Comparison of ENCODE assay signal across 28 mouse cellular contexts in the genomic region with DNA sequence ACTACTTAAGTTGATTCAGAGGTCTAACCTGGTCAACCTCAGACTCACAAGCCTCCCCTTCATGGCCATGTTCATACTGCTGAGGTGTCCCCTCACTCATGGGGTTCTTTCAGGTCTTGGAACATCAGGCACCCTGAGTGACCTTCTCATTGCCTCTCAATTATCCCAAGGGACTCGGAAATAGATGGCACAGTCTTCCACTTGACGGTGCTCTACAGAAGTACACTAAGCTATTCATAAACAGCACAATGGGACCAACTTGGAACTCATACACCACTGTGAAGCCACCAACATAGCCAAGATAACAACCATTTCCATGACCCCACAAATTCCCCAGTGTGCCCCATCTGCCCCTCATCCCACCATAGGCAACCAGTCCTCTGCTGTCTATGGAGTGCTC.
"Had no signal": no experiment of that assay in that cellular context is flagged by ENCODE, and none has a peak within 500 bp of the region (broad histone marks: within the 10 kb centered on the region; RNA-seq: fewer than 3 reads in every experiment).

No protein-coding gene starts in this region.

- H3K9me3 ChIP-seq: embryonic facial prominence, embryonic 10.5 days; embryonic facial prominence, embryonic 12.5 days; embryonic facial prominence, embryonic 13.5 days; embryonic facial prominence, embryonic 15.5 days; forebrain, embryonic 10.5 days; forebrain, embryonic 12.5 days; forebrain, embryonic 13.5 days; forebrain, embryonic 15.5 days had no signal

- H3K27me3 ChIP-seq: embryonic facial prominence, embryonic 12.5 days; embryonic facial prominence, embryonic 13.5 days; embryonic facial prominence, embryonic 15.5 days; forebrain, embryonic 12.5 days; forebrain, embryonic 13.5 days; forebrain, embryonic 15.5 days had no signal

- H3K4me3 ChIP-seq: embryonic facial prominence, embryonic 10.5 days; embryonic facial prominence, embryonic 12.5 days; embryonic facial prominence, embryonic 13.5 days; embryonic facial prominence, embryonic 15.5 days; erythroblast, embryonic 14.5 days; forebrain, embryonic 10.5 days; forebrain, embryonic 12.5 days; forebrain, embryonic 13.5 days; forebrain, embryonic 15.5 days; gastrocnemius, adult 2 months; heart, adult 2 months had no signal

- H3K9ac ChIP-seq: embryonic facial prominence, embryonic 12.5 days; embryonic facial prominence, embryonic 13.5 days; embryonic facial prominence, embryonic 15.5 days; forebrain, embryonic 12.5 days; forebrain, embryonic 13.5 days; forebrain, embryonic 15.5 days; forebrain, postnatal 0 days had no signal

- H3K4me2 ChIP-seq: embryonic facial prominence, embryonic 12.5 days; embryonic facial prominence, embryonic 13.5 days; embryonic facial prominence, embryonic 15.5 days; forebrain, embryonic 12.5 days; forebrain, embryonic 13.5 days; forebrain, embryonic 15.5 days had no signal

- H3K27ac ChIP-seq: embryonic facial prominence, embryonic 10.5 days; embryonic facial prominence, embryonic 12.5 days; embryonic facial prominence, embryonic 13.5 days; embryonic facial prominence, embryonic 15.5 days; forebrain, embryonic 10.5 days; forebrain, embryonic 12.5 days; forebrain, embryonic 13.5 days; forebrain, embryonic 15.5 days; gastrocnemius, adult 2 months; heart, adult 2 months had no signal

- DNase-seq: cerebellum, adult 2 months; cerebellum, adult 8-10 months; cerebellum, adult 9-10 months; cerebellum, adult 9-11 months; cerebellum, postnatal 10 days; cerebellum, postnatal 14 days; cerebellum, postnatal 25 days; cerebellum, postnatal 36 days; embryo, embryonic 11 days; forebrain, postnatal 0 days; gastrocnemius, adult 2 months; gastrocnemius, postnatal 10 days; gastrocnemius, postnatal 14 days; gastrocnemius, postnatal 25 days; gastrocnemius, postnatal 36 days; heart, adult 18-20 months; heart, adult 2 months had no signal

- H3K36me3 ChIP-seq: embryonic facial prominence, embryonic 10.5 days; embryonic facial prominence, embryonic 12.5 days; embryonic facial prominence, embryonic 13.5 days; embryonic facial prominence, embryonic 15.5 days; forebrain, embryonic 10.5 days; forebrain, embryonic 12.5 days; forebrain, embryonic 15.5 days had no signal

- ATAC-seq: forebrain, embryonic 13.5 days; forebrain, embryonic 14.5 days; forebrain, embryonic 15.5 days; forebrain, embryonic 16.5 days; forebrain, postnatal 0 days had no signal

- H3K4me1 ChIP-seq: embryonic facial prominence, embryonic 13.5 days; embryonic facial prominence, embryonic 15.5 days; forebrain, embryonic 15.5 days had no signal
